Mouse (Mus musculus) CH12.LX (cell line): Measurements from ENCODE around the gene Prm3. TPM values are rescaled to one million over a fixed set of nuclear protein-coding genes. Genes with fewer than 3 reads are reported as not detected.

Experiments
- DNase-seq: peaks from one replicate; pipeline ENCODE4 v3.0.0-alpha.2; 2013; ENCODE audit errors: extremely low read depth
- H3K27ac ChIP-seq: 2 replicates; pipeline ENCODE4 v1.5.1; 2012; ENCODE audit warnings: low read depth, mild to moderate bottlenecking, control low read depth, moderate library complexity; ENCODE audit not compliant: insufficient read depth
- H3K27me3 ChIP-seq: replicated peaks from 2 replicates; pipeline ENCODE3; 2012; ENCODE audit warnings: inconsistent platforms
- H3K36me3 ChIP-seq, 2 experiments: replicated peaks in 1 of 2; 2 replicates each; pipeline versions ENCODE3 to v1.6.1; 2012; ENCODE audit warnings: inconsistent platforms in 1 of 2, low read length in 1 of 2, mild to moderate bottlenecking in 1 of 2, mixed read lengths in 1 of 2, moderate library complexity in 1 of 2; ENCODE audit not compliant: control insufficient read depth in 1 of 2, insufficient read depth in 1 of 2
- H3K4me1 ChIP-seq, 2 experiments: 2 replicates each; pipeline ENCODE4 v1.6.1; 2012; ENCODE audit warnings: inconsistent platforms in 1 of 2, moderate library complexity in 1 of 2; ENCODE audit not compliant: insufficient read depth in 2 of 2, control insufficient read depth in 1 of 2
- H3K4me2 ChIP-seq: 2 replicates; pipeline ENCODE4 v1.6.1; 2012; ENCODE audit warnings: low read depth, mild to moderate bottlenecking, control low read depth; ENCODE audit not compliant: poor library complexity, insufficient read depth, severe bottlenecking
- H3K4me3 ChIP-seq, 3 experiments: fragments of 150-350 bp in 1 of 3; sonication (generic) in 1 of 3; replicated peaks in 1 of 3; 2 replicates each; pipeline versions ENCODE3 to v1.5.1; 2011 to 2012; ENCODE audit warnings: low read depth in 2 of 3, low read length in 2 of 3, mild to moderate bottlenecking in 2 of 3, moderate library complexity in 2 of 3, control low read depth in 1 of 3, improper control_type of control experiment in 1 of 3, inconsistent platforms in 1 of 3, mixed read lengths in 1 of 3; ENCODE audit not compliant: poor library complexity in 1 of 3
- H3K79me2 ChIP-seq: replicated peaks from 2 replicates; pipeline ENCODE4 v1.6.1; 2012; ENCODE audit warnings: mild to moderate bottlenecking, moderate library complexity; ENCODE audit not compliant: control insufficient read depth, poor library complexity, insufficient read depth, severe bottlenecking; ENCODE audit errors: extremely low read depth
- H3K9ac ChIP-seq: 2 replicates; pipeline ENCODE4 v1.6.1; 2012; ENCODE audit warnings: low read depth, mild to moderate bottlenecking, control low read depth, moderate library complexity; ENCODE audit not compliant: insufficient read depth
- H3K9me3 ChIP-seq: replicated peaks from 2 replicates; pipeline ENCODE3; 2012; ENCODE audit warnings: low read length, inconsistent platforms, mixed read lengths
- BHLHE40 ChIP-seq: IDR thresholded peaks from 2 replicates; pipeline ENCODE4 v1.6.1; 2011; ENCODE audit warnings: mild to moderate bottlenecking, low read depth, low read length, improper control_type of control experiment
- CHD2 ChIP-seq: IDR thresholded peaks from 2 replicates; pipeline ENCODE4 v1.6.1; 2011; ENCODE audit warnings: low read length, improper control_type of control experiment
- ELF1 ChIP-seq: IDR thresholded peaks from 2 replicates; pipeline ENCODE4 v1.6.1; 2014; ENCODE audit warnings: low read depth, mild to moderate bottlenecking, inconsistent platforms, low read length, improper control_type of control experiment
- EP300 ChIP-seq: IDR thresholded peaks from 2 replicates; pipeline ENCODE4 v1.6.1; 2011; ENCODE audit warnings: low read length, improper control_type of control experiment
- ETS1 ChIP-seq: conservative IDR thresholded peaks from 2 replicates; pipeline ENCODE4 v1.6.1; 2012; ENCODE audit warnings: low read depth, mild to moderate bottlenecking, inconsistent platforms, low read length, improper control_type of control experiment, moderate library complexity
- KAT2A ChIP-seq: IDR thresholded peaks from 2 replicates; pipeline ENCODE4 v1.6.1; 2012; ENCODE audit warnings: low read length, improper control_type of control experiment, inconsistent platforms; ENCODE audit not compliant: insufficient replicate concordance
- MAFK ChIP-seq: IDR thresholded peaks from 2 replicates; pipeline ENCODE4 v1.6.1; 2011; ENCODE audit warnings: low read length, improper control_type of control experiment; ENCODE audit not compliant: insufficient replicate concordance
- MEF2A ChIP-seq: IDR thresholded peaks from 2 replicates; pipeline ENCODE4 v1.6.1; 2014; ENCODE audit warnings: low read depth, mild to moderate bottlenecking, inconsistent platforms, low read length, improper control_type of control experiment, borderline replicate concordance
- MXI1 ChIP-seq: IDR thresholded peaks from 2 replicates; pipeline ENCODE4 v1.6.1; 2011; ENCODE audit warnings: mild to moderate bottlenecking, low read depth, low read length, improper control_type of control experiment
- NELFE ChIP-seq: IDR thresholded peaks from 2 replicates; pipeline ENCODE4 v1.6.1; 2011; ENCODE audit warnings: low read depth, low read length, improper control_type of control experiment
- PAX5 ChIP-seq: IDR thresholded peaks from 2 replicates; pipeline ENCODE4 v1.6.1; 2012; ENCODE audit warnings: low read length, inconsistent platforms, mixed read lengths
- RCOR1 ChIP-seq: conservative IDR thresholded peaks from 2 replicates; pipeline ENCODE4 v1.6.1; 2012; ENCODE audit warnings: low read depth, mild to moderate bottlenecking, inconsistent platforms, low read length, improper control_type of control experiment
- SMC3 ChIP-seq: IDR thresholded peaks from 2 replicates; pipeline ENCODE4 v1.6.1; 2011; ENCODE audit warnings: low read depth, low read length, improper control_type of control experiment
- TCF12 ChIP-seq: IDR thresholded peaks from 2 replicates; pipeline ENCODE4 v1.6.1; 2014; ENCODE audit warnings: low read depth, mild to moderate bottlenecking, inconsistent platforms, low read length, improper control_type of control experiment
- USF1 ChIP-seq: IDR thresholded peaks from 2 replicates; pipeline ENCODE4 v1.6.1; 2014; ENCODE audit warnings: low read depth, mild to moderate bottlenecking, inconsistent platforms, low read length, improper control_type of control experiment
- dilution Hi-C: fragments of 300-500 bp; cut with MboI; formaldehyde crosslinking; loops from 2 replicates; pipeline ENCODE4 v1.14.3; 2020; ENCODE audit warnings: low sequenced_read_pairs; ENCODE audit not compliant: extremely low pct_unique_long_range_greater_than_20kb, extremely low pct_ligation_motif_present
- in situ Hi-C: fragments of 300-500 bp; cut with MboI; formaldehyde crosslinking; loops from 3 replicates; pipeline ENCODE4 v1.14.3; 2019; ENCODE audit warnings: low sequenced_read_pairs, low pct_ligation_motif_present, low pct_unique_long_range_greater_than_20kb, mixed read lengths
- polyA plus RNA-seq: library from polyadenylated mRNA; unstranded; fragments of >175 nt; gene quantifications from 2 replicates; pipeline ENCODE4 v1.2.1, GENCODE M21; 2012; ENCODE audit warnings: low read depth; ENCODE audit not compliant: insufficient read length
- total RNA-seq, 2 experiments: library from RNA; depleted of rRNA; stranded (reverse); fragments of 300-350 nt in 1 of 2; fragments of >200 nt in 1 of 2; gene quantifications; 2 replicates each; pipeline ENCODE4 v1.2.3; 2012 to 2014

The Prm3 gene
- total and polyA plus RNA-seq, 3 experiments = not detected

- peaks cover 3% of the 10 kb centered on the region for H3K9me3 ChIP-seq
- H3K4me2 ChIP-seq = peak overlapping the region; percentile 41
- peak; percentile 74 for DNase-seq
- H3K9ac ChIP-seq = no peak overlapping the region
- H3K27me3 ChIP-seq = peaks cover 3% of the 10 kb centered on the region
- H3K79me2 ChIP-seq = no peaks in the 10 kb centered on the region
- in situ Hi-C loops = no loop called here
- H3K4me3 ChIP-seq = no peak overlapping the region
- TF ChIP-seq TCF12 = peak; percentile 50; the same call in 1 of the 2 replicates
- TF ChIP-seq CHD2 = peak; percentile 56
- no peak; the same call in 1 of the 2 replicates for TF ChIP-seq ETS1
- TF ChIP-seq MAFK = no peak
- TF ChIP-seq EP300 = 0 out of 2 replicates have a peak, but pooled peaks have one; percentile 37
- 0 out of 2 replicates have a peak, but pooled peaks have one; percentile 20 for TF ChIP-seq MXI1
- TF ChIP-seq, all 38 proteins: peak for 4
- Histone ChIP-seq H3K4me1 (peaks cover 21 to 37% of the 10 kb centered on the region in 2 experiments), H3K27ac (no peak overlapping the region), H3K36me3 (no peaks in the 10 kb centered on the region)
- dilution Hi-C loops = no loop called here
Observed at GRCm38 (mm10) chr16:10821387-10821786, 30.7 kb upstream of the Prm3 start.

GRCm38 (mm10) chr16:10819966-10820365 lies 29.3 kb upstream of the Prm3 start:
- dilution Hi-C loops = no loop called here
- Histone ChIP-seq H3K9ac (no peak overlapping the region), H3K9me3 (peaks cover 3% of the 10 kb centered on the region), H3K4me3 (no peak overlapping the region), H3K36me3 (no peaks in the 10 kb centered on the region), H3K27me3 (peaks cover 4% of the 10 kb centered on the region)
- TF ChIP-seq MXI1 (no peak), PAX5 (no peak), USF1 (no peak), RCOR1 (no peak), BHLHE40 (no peak), KAT2A (no peak), SMC3 (no peak), NELFE (no peak), ELF1 (no peak), MEF2A (no peak)
- TF ChIP-seq, all 38 proteins: peak for 0
- Histone ChIP-seq H3K79me2 (no peaks in the 10 kb centered on the region), H3K4me2 (no peak overlapping the region), H3K27ac (no peak overlapping the region), H3K4me1 (peaks cover 23 to 40% of the 10 kb centered on the region in 2 experiments)
- in situ Hi-C loops = no loop called here
- no peak for DNase-seq
